Mouse (Mus musculus): Measurements from ENCODE around the gene Fkbp5. TPM values are rescaled to one million over a fixed set of nuclear protein-coding genes. Genes with fewer than 3 reads are reported as not detected.
"Not testable (repeated sequence)": the region's sequence is repeated elsewhere in the genome, so short reads cannot be mapped to it uniquely, and the experiment has no call there.

Fkbp5 gene
- total RNA-seq, 2 experiments from 2014 or later: 61.0 to 63.6 TPM

GRCm38 (mm10) chr17:28371941-28372340 is 145.4 kb downstream of the Fkbp5 start:
- no peak for DNase-seq

- DNase-seq: no peak
Measured at GRCm38 (mm10) chr17:28371286-28371685, 146.0 kb downstream of the Fkbp5 start.

- no peak for DNase-seq
Measured at GRCm38 (mm10) chr17:28369056-28369455, 148.3 kb downstream of the Fkbp5 start.

GRCm38 (mm10) chr17:28368449-28368848 is 148.9 kb downstream of the Fkbp5 start:
- DNase-seq: peak; percentile 65

GRCm38 (mm10) chr17:28365122-28365521 is 152.2 kb downstream of the Fkbp5 start, which contains the start of gene Tulp1:
Gene Tulp1, minus strand, starts transcription at chr17:28365222.
- DNase-seq: no peak

GRCm38 (mm10) chr17:28363507-28363906 is 153.8 kb downstream of the Fkbp5 start:
- DNase-seq: no peak

GRCm38 (mm10) chr17:28362653-28363292 is 154.6 kb downstream of the Fkbp5 start:
- DNase-seq: no peak

- DNase-seq: no peak
Measured at GRCm38 (mm10) chr17:28361921-28362652, 155.2 kb downstream of the Fkbp5 start.

- no peak for DNase-seq
Measured at GRCm38 (mm10) chr17:28360531-28361277, 156.6 kb downstream of the Fkbp5 start.

GRCm38 (mm10) chr17:28358576-28359261 is 158.6 kb downstream of the Fkbp5 start:
- DNase-seq: not testable (repeated sequence)

- DNase-seq: no peak
Measured at GRCm38 (mm10) chr17:28355871-28356270, 161.5 kb downstream of the Fkbp5 start.

- DNase-seq: no peak
Measured at GRCm38 (mm10) chr17:28352018-28352417, 165.3 kb downstream of the Fkbp5 start.

- DNase-seq: no peak
Measured at GRCm38 (mm10) chr17:28351353-28351890, 165.9 kb downstream of the Fkbp5 start.

- peak; percentile 87 for DNase-seq
Measured at GRCm38 (mm10) chr17:28350466-28351352, 166.6 kb downstream of the Fkbp5 start, which contains the start of gene Tead3. Gene Tead3, minus strand, starts transcription at chr17:28350817.

- peak; percentile 71 for DNase-seq
Measured at GRCm38 (mm10) chr17:28349901-28350465, 167.3 kb downstream of the Fkbp5 start.

GRCm38 (mm10) chr17:28349264-28349880 is 168.0 kb downstream of the Fkbp5 start:
- DNase-seq: no peak

Data from gastrocnemius, postnatal 25 days (tissue).